Mouse (Mus musculus): ENCODE results near the gene Abcd2. TPM values are rescaled to one million over a fixed set of nuclear protein-coding genes. Genes with fewer than 3 reads are reported as not detected.
A peak's percentile ranks its signal among the peaks of the same experiment; 100 is the strongest.

Abcd2 gene
- polyA plus RNA-seq, 1 experiment from 2014 or later, result 6.9 TPM

DNA sequence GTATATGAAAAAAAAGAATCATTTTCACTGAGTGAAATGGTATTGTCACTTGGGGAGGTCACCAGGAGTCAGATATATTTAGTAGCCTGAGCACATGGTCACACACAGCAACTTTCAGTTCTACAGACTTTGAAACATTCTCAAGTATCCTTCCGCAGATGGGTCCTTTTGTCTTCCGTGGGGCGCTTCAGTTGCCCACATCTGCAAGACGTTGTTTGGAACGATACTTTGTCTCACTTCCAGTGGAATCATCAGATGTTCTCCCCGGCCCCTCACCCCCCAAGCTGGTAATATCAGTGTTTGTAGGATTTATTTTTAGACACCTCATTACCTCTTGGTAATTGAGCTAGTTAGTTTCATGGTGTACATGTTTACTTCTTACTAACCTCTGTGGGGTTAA lies 5.2 kb downstream of the Abcd2 start:
- H3K27ac ChIP-seq (replicated peaks), result no peak overlapping the region
- H3K27me3 ChIP-seq, result no peaks in the 10 kb centered on the region
- ATAC-seq (ENCODE audit: low FRiP score, low read depth), result no peak
- H3K9ac ChIP-seq, result no peak overlapping the region
- H3K4me1 ChIP-seq (replicated peaks), result peaks cover 18% of the 10 kb centered on the region
- WGBS, result 77% methylated on average over 6 of the region's 6 CpGs
- no peaks in the 10 kb centered on the region for H3K36me3 ChIP-seq
- no peak overlapping the region for H3K4me3 ChIP-seq
- no peak overlapping the region for H3K4me2 ChIP-seq
- no peaks in the 10 kb centered on the region for H3K9me3 ChIP-seq

GRCm38 (mm10) chr15:91179911-91180622 lies 11.5 kb downstream of the Abcd2 start:
- no peaks in the 10 kb centered on the region for H3K9me3 ChIP-seq
- H3K4me1 ChIP-seq (replicated peaks), result no peaks in the 10 kb centered on the region
- ATAC-seq (ENCODE audit: low FRiP score, low read depth), result no peak
- no peak overlapping the region for H3K4me3 ChIP-seq
- H3K9ac ChIP-seq, result no peak overlapping the region
- H3K27me3 ChIP-seq, result no peaks in the 10 kb centered on the region
- no peak overlapping the region for H3K27ac ChIP-seq (replicated peaks)
- no peak overlapping the region for H3K4me2 ChIP-seq
- no peaks in the 10 kb centered on the region for H3K36me3 ChIP-seq
- WGBS, result 46% methylated on average over 15 of the region's 15 CpGs

DNA sequence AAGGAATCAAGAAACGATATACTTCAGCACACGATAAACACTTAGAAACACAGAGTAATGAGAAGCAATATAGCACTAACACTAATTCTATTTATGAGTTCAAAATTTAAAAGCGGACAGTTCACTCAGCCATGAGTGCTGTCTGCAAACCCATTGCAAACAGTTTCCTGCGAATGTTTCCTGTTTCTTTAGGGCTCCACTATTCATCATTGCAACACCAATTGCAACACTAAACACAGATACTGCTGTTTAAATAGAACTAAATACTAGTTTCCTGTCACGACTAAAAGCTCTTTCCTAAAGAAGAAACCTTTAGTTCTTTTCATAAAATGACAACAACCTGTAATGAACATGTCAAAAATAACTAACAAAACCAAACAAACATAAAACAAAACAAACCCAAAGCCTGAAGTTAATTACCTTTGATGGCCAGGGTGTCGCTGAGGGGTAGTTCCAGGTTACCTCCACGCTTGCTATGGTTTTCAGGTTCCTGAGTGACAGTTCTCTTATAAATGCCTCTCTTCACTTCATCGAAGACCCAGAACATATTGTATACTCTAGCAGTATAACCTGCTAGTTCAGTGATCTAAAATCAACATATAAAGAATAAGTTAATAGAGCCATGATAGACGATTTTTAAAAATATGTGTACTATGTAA lies 12.8 kb downstream of the Abcd2 start:
- ATAC-seq (ENCODE audit: low FRiP score, low read depth), result no peak
- no peaks in the 10 kb centered on the region for H3K9me3 ChIP-seq
- H3K4me3 ChIP-seq, result no peak overlapping the region
- H3K4me1 ChIP-seq (replicated peaks), result no peaks in the 10 kb centered on the region
- no peak overlapping the region for H3K4me2 ChIP-seq
- no peak overlapping the region for H3K9ac ChIP-seq
- WGBS, result 90% methylated on average over 9 of the region's 9 CpGs
- H3K27me3 ChIP-seq, result no peaks in the 10 kb centered on the region
- no peaks in the 10 kb centered on the region for H3K36me3 ChIP-seq
- H3K27ac ChIP-seq (replicated peaks), result no peak overlapping the region

- Histone ChIP-seq H3K27ac (replicated peaks) (no peak overlapping the region), H3K9ac (no peak overlapping the region), H3K4me2 (no peak overlapping the region), H3K4me3 (no peak overlapping the region), H3K9me3 (no peaks in the 10 kb centered on the region), H3K4me1 (replicated peaks) (no peaks in the 10 kb centered on the region), H3K27me3 (no peaks in the 10 kb centered on the region), H3K36me3 (no peaks in the 10 kb centered on the region)
- no peak for ATAC-seq (ENCODE audit: low FRiP score, low read depth)
- 85% methylated on average over 4 of the region's 4 CpGs for WGBS
Observed at GRCm38 (mm10) chr15:91172193-91172592, 19.4 kb downstream of the Abcd2 start.

DNA sequence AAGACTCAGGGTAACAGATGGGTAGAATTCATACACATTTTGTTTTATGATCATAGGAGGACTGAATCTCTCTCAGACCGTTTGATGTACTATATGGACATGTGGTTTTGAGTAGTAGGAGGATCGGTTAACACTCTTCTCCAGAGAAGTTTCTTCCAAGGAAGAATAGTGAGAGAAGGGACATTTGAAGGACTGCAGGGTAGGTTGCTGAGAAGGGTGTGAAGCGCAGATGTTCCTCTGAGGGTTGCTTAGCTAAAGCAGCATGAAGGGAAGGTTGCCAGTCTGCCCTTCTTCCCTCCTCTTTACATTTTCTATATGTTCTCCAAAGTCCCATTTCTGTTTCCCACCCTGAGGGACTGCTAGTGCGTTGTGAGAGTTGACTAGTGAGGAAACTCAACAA lies 20.3 kb downstream of the Abcd2 start:
- no peaks in the 10 kb centered on the region for H3K36me3 ChIP-seq
- ATAC-seq (ENCODE audit: low FRiP score, low read depth), result no peak

DNA sequence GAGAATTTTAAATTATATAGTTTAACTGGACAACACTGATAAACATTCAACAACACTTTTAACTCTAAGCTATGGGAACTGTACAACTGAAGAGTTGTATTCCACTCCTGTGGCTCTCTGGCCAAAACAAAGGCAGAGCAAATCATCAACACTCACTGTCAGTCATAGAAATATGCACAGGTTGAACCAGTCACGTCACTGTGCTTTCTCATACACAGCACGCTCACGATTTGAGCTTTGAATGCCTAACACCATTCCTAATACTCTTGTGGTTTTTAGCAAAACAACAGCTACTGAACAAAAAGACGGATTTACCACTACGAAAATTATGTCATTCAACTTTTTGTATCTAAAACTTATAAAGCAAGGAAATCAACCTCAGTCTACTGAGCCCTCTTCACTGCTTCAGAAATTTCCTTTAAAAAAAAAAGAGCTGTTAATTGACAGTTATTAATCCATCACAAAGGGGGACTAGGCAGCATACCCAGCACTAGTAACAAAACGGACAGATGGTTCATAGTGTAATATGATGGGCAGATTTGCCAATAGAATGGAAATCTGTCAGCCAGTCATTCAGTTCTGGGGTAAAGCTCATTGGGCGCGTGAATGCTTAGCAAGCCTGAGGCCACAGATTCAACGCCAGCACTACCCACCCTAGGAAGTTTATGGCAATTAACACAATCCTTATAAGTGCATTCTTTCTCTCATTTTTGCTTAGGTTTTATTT lies 20.8 kb downstream of the Abcd2 start:
- Histone ChIP-seq H3K4me3 (no peak overlapping the region), H3K36me3 (no peaks in the 10 kb centered on the region), H3K27ac (replicated peaks) (no peak overlapping the region), H3K4me1 (replicated peaks) (no peaks in the 10 kb centered on the region), H3K9ac (no peak overlapping the region), H3K9me3 (no peaks in the 10 kb centered on the region), H3K27me3 (no peaks in the 10 kb centered on the region), H3K4me2 (no peak overlapping the region)
- WGBS, result 62% methylated on average over 9 of the region's 9 CpGs
- 0 out of 2 replicates have a peak, but pooled peaks have one; percentile 38 for ATAC-seq (ENCODE audit: low FRiP score, low read depth)

More for the DNA sequence above, 20.3 kb downstream of the Abcd2 start:
- Histone ChIP-seq H3K4me1 (replicated peaks) (no peaks in the 10 kb centered on the region), H3K9ac (no peak overlapping the region), H3K27me3 (no peaks in the 10 kb centered on the region), H3K27ac (replicated peaks) (no peak overlapping the region), H3K4me3 (no peak overlapping the region), H3K4me2 (no peak overlapping the region), H3K9me3 (no peaks in the 10 kb centered on the region)
- 84% methylated on average over 4 of the region's 4 CpGs for WGBS

DNA sequence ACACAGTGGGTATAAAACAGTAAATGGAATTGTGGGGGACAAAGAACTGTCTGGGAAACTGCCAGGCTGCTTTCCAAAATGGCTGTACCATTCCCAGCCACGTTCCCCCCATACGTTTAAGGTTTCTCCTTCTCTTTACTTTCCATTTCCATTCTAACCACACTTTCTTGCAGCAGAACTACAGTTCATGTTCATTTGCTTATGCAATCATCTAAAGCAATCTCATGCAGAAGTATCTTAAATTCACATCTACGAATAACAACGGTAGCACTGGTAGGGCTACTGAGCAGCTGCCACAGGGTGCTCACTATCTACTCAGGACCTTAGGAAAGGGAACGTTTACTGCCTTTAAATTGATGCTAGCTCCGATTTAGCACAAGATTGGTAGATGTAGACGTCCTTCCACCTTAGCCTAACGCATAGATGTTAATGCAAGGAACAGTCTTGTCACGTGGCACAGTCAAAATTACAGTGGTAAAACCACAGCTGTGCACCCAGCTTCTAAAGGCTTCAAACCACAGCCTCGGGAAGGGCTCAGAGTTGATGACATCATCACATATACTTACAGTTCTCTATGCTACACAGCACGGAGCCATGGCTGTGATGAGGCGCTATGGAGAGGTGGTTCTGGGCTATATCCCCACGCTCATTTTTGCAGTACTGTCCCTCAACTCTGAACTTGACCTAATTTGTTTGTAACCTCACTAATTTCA lies 23.6 kb downstream of the Abcd2 start:
- no peak overlapping the region for H3K27ac ChIP-seq (replicated peaks)
- H3K4me3 ChIP-seq, result no peak overlapping the region
- no peaks in the 10 kb centered on the region for H3K9me3 ChIP-seq
- no peak overlapping the region for H3K4me2 ChIP-seq
- no peaks in the 10 kb centered on the region for H3K27me3 ChIP-seq
- H3K9ac ChIP-seq, result no peak overlapping the region
- no peaks in the 10 kb centered on the region for H3K36me3 ChIP-seq
- WGBS, result 89% methylated on average over 13 of the region's 13 CpGs
- H3K4me1 ChIP-seq (replicated peaks), result peaks cover 4% of the 10 kb centered on the region; the same call in 1 of the 2 replicates
- ATAC-seq (ENCODE audit: low FRiP score, low read depth), result no peak

- peak; percentile 45; the same call in 1 of the 2 replicates for ATAC-seq (ENCODE audit: low FRiP score, low read depth)
- Histone ChIP-seq H3K9me3 (no peaks in the 10 kb centered on the region), H3K4me2 (no peak overlapping the region), H3K27ac (replicated peaks) (no peak overlapping the region), H3K27me3 (no peaks in the 10 kb centered on the region), H3K9ac (no peak overlapping the region), H3K36me3 (no peaks in the 10 kb centered on the region), H3K4me3 (no peak overlapping the region), H3K4me1 (replicated peaks) (peaks cover 4% of the 10 kb centered on the region; the same call in 1 of the 2 replicates)
- WGBS, result 3% methylated on average over 5 of the region's 5 CpGs
Observed at GRCm38 (mm10) chr15:91165021-91165420, 26.6 kb downstream of the Abcd2 start.

- Histone ChIP-seq H3K27ac (replicated peaks) (no peak overlapping the region), H3K27me3 (no peaks in the 10 kb centered on the region), H3K4me2 (no peak overlapping the region), H3K9me3 (no peaks in the 10 kb centered on the region), H3K36me3 (no peaks in the 10 kb centered on the region), H3K4me3 (no peak overlapping the region), H3K4me1 (replicated peaks) (peaks cover 4% of the 10 kb centered on the region; the same call in 1 of the 2 replicates), H3K9ac (no peak overlapping the region)
- ATAC-seq (ENCODE audit: low FRiP score, low read depth), result no peak
- 89% methylated on average over 2 of the region's 2 CpGs for WGBS
Observed at GRCm38 (mm10) chr15:91163454-91163853, 28.1 kb downstream of the Abcd2 start.

DNA sequence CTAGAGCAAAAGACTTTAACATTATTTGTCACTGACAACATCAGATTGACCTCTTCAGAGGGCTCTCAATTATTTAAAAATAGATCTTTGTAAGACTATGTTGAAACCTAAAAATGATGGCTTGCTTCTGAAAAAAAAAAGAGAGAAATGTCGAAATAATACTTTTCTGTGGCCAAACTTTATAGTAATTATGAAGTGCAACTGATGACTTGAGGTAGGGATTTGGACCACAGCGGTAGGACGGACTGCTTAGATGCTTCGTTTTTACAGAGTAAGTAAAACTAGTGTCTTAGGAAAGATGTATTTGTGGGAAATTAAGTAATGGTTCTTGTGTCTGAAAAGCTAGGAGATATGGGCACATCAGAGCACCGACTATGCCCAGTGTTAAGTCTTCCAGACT lies 30.4 kb downstream of the Abcd2 start:
- H3K4me3 ChIP-seq, result no peak overlapping the region
- WGBS, result 93% methylated on average over 5 of the region's 5 CpGs
- no peak overlapping the region for H3K27ac ChIP-seq (replicated peaks)
- no peak overlapping the region for H3K9ac ChIP-seq
- H3K9me3 ChIP-seq, result no peaks in the 10 kb centered on the region
- H3K36me3 ChIP-seq, result no peaks in the 10 kb centered on the region; the same call in 1 of the 2 replicates
- H3K27me3 ChIP-seq, result no peaks in the 10 kb centered on the region
- H3K4me1 ChIP-seq (replicated peaks), result peaks cover 4% of the 10 kb centered on the region; the same call in 1 of the 2 replicates
- no peak overlapping the region for H3K4me2 ChIP-seq
- ATAC-seq (ENCODE audit: low FRiP score, low read depth), result no peak

DNA sequence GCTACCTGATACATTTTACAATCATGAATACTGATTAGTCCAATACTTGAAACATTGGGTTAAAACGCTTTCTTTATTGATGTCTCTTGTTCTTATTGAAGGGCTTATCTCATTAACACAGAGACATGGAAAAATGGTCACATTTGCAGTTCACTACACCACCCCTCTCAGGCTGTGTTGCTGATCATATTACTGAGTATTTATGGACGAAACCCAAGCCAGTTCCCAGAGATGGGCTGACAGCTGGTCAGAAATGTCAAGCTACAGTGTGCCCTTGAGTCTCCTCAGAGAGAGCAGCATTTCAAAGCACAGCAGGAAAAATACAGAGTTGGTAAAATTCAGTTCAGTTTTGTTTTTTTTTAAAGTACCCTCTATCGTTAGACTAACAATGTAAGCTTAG lies 38.3 kb downstream of the Abcd2 start:
- Histone ChIP-seq H3K36me3 (peaks cover 12% of the 10 kb centered on the region), H3K4me3 (no peak overlapping the region), H3K4me1 (replicated peaks) (no peaks in the 10 kb centered on the region), H3K9ac (no peak overlapping the region), H3K4me2 (no peak overlapping the region), H3K9me3 (no peaks in the 10 kb centered on the region), H3K27ac (replicated peaks) (no peak overlapping the region), H3K27me3 (no peaks in the 10 kb centered on the region)
- 77% methylated on average over 3 of the region's 3 CpGs for WGBS
- ATAC-seq (ENCODE audit: low FRiP score, low read depth), result no peak

DNA sequence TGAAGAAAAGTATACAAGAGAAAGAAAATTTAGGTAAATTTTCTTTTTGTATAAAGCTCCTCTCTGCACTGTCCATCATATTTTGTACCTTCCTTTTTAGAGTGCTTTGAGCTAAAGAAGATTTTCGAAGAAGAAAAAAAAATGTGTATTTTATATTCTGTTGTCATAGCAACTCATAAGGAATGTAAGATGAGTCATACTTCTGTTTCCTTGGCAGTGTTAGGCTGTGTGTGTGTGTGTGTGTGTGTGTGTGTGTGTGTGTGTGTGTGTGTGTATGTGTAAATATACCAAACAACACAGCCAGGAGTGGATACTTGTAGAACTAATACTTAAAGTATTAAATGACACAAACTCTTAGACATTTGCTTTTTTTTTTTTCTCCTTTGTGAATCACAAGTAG lies 39.0 kb downstream of the Abcd2 start:
- no peak overlapping the region for H3K9ac ChIP-seq
- no peak overlapping the region for H3K4me2 ChIP-seq
- no peak overlapping the region for H3K4me3 ChIP-seq
- H3K27me3 ChIP-seq, result no peaks in the 10 kb centered on the region
- H3K9me3 ChIP-seq, result no peaks in the 10 kb centered on the region
- 58% methylated on average over 1 of the region's 1 CpGs for WGBS
- ATAC-seq (ENCODE audit: low FRiP score, low read depth), result no peak
- no peak overlapping the region for H3K27ac ChIP-seq (replicated peaks)
- no peaks in the 10 kb centered on the region for H3K4me1 ChIP-seq (replicated peaks)
- peaks cover 12% of the 10 kb centered on the region for H3K36me3 ChIP-seq

All from hindbrain, embryonic 15.5 days (tissue).